Mouse (Mus musculus) heart, postnatal 25 days (tissue): ENCODE measurements around the gene Cabp4. TPM values are rescaled to one million over a fixed set of nuclear protein-coding genes. Genes with fewer than 3 reads are reported as not detected.
"Not testable (repeated sequence)": the region's sequence is repeated elsewhere in the genome, so short reads cannot be mapped to it uniquely, and the experiment has no call there.

Experiments
- DNase-seq: peaks from one replicate; pipeline ENCODE4 v3.0.0; 2022; ENCODE audit warnings: low spot score
- intact Hi-C: fragments of 180-260 bp; cut with DNase I; formaldehyde crosslinking; loops from one replicate; pipeline ENCODE4 v1.15.1; 2025
- total RNA-seq, 2 experiments: library from RNA; stranded (reverse); gene quantifications; 2 replicates each; pipeline ENCODE4 v1.2.3; 2021

The Cabp4 gene
- total RNA-seq, 2 experiments from 2014 or later = 0.31 TPM; not detected in 1

- no peak for DNase-seq
- intact Hi-C loops = no loop called here
Observed at GRCm38 (mm10) chr19:4149283-4149682, 5.5 kb upstream of the Cabp4 start.

GRCm38 (mm10) chr19:4148819-4149218, 5.0 kb upstream of the Cabp4 start:
- no peak for DNase-seq
- intact Hi-C loops = no loop called here

GRCm38 (mm10) chr19:4148491-4148806, 4.6 kb upstream of the Cabp4 start, which contains the start of gene Coro1b:
Gene Coro1b (plus strand): TSS chr19:4148619.
- DNase-seq = peak; percentile 95
- intact Hi-C loops = no loop called here

- intact Hi-C loops = no loop called here
- no peak for DNase-seq
Observed at GRCm38 (mm10) chr19:4147782-4148490, 4.1 kb upstream of the Cabp4 start.

GRCm38 (mm10) chr19:4147022-4147405, 3.2 kb upstream of the Cabp4 start:
- DNase-seq = no peak
- intact Hi-C loops = no loop called here

- intact Hi-C loops = no loop called here
Observed at GRCm38 (mm10) chr19:4146366-4147021, 2.7 kb upstream of the Cabp4 start.

GRCm38 (mm10) chr19:4145936-4146335, 2.1 kb upstream of the Cabp4 start:
- intact Hi-C loops = no loop called here
- no peak for DNase-seq

More at GRCm38 (mm10) chr19:4146366-4147021, 2.7 kb upstream of the Cabp4 start:
- no peak for DNase-seq

- no peak for DNase-seq
Observed at GRCm38 (mm10) chr19:4144550-4145498, 991 bp upstream of the Cabp4 start.

GRCm38 (mm10) chr19:4142416-4143173, 1.2 kb downstream of the Cabp4 start:
- no peak for DNase-seq
- intact Hi-C loops = no loop called here

More at GRCm38 (mm10) chr19:4144550-4145498, 991 bp upstream of the Cabp4 start:
- intact Hi-C loops = no loop called here

GRCm38 (mm10) chr19:4140147-4140546, 3.7 kb downstream of the Cabp4 start:
- intact Hi-C loops = no loop called here
- no peak for DNase-seq

- intact Hi-C loops = no loop called here
- no peak for DNase-seq
Observed at GRCm38 (mm10) chr19:4139446-4139845, 4.4 kb downstream of the Cabp4 start, which contains the start of gene Gpr152. Gene Gpr152 (plus strand): TSS chr19:4139787.

GRCm38 (mm10) chr19:4137913-4138312, 5.9 kb downstream of the Cabp4 start:
- no peak for DNase-seq
- intact Hi-C loops = no loop called here

- DNase-seq = no peak
- intact Hi-C loops = no loop called here
Observed at GRCm38 (mm10) chr19:4136463-4136862, 7.4 kb downstream of the Cabp4 start.

GRCm38 (mm10) chr19:4135963-4136345, 7.9 kb downstream of the Cabp4 start:
- DNase-seq, intact Hi-C loops: not testable (repeated sequence)

GRCm38 (mm10) chr19:4135229-4135962, 8.4 kb downstream of the Cabp4 start:
- DNase-seq, intact Hi-C loops: not testable (repeated sequence)

- no peak for DNase-seq
- intact Hi-C loops = no loop called here
Observed at GRCm38 (mm10) chr19:4134354-4134753, 9.5 kb downstream of the Cabp4 start.

- intact Hi-C loops = no loop called here
- DNase-seq = no peak
Observed at GRCm38 (mm10) chr19:4131768-4132167, 12.1 kb downstream of the Cabp4 start.

- intact Hi-C loops = no loop called here
- DNase-seq = no peak
Observed at GRCm38 (mm10) chr19:4131075-4131474, 12.8 kb downstream of the Cabp4 start.

- intact Hi-C loops = no loop called here
Observed at GRCm38 (mm10) chr19:4130106-4130505, 13.7 kb downstream of the Cabp4 start.

More at GRCm38 (mm10) chr19:4130106-4130505, 13.7 kb downstream of the Cabp4 start:
- no peak for DNase-seq
